Mouse (Mus musculus): ENCODE data around the gene Ncoa7. TPM values are rescaled to one million over a fixed set of nuclear protein-coding genes. Genes with fewer than 3 reads are reported as not detected.

Ncoa7 gene
- polyA plus RNA-seq, 1 experiment from 2014 or later = 22.7 TPM

GRCm38 (mm10) chr10:30733148-30733785 lies 69.9 kb downstream of the Ncoa7 start:
- no peak overlapping the region for H3K27ac ChIP-seq (replicated peaks)
- no peaks in the 10 kb centered on the region for H3K4me1 ChIP-seq
- WGBS = 53% methylated on average over 2 of the region's 2 CpGs
- H3K27me3 ChIP-seq (replicated peaks) = no peaks in the 10 kb centered on the region
- no peak for ATAC-seq (ENCODE audit: low FRiP score)
- no peak overlapping the region for H3K9ac ChIP-seq (replicated peaks)
- no peaks in the 10 kb centered on the region for H3K9me3 ChIP-seq (replicated peaks)
- H3K4me2 ChIP-seq = no peak overlapping the region
- H3K36me3 ChIP-seq = no peaks in the 10 kb centered on the region
- no peak overlapping the region for H3K4me3 ChIP-seq (replicated peaks)

- no peak overlapping the region for H3K27ac ChIP-seq (replicated peaks)
- H3K9ac ChIP-seq (replicated peaks) = no peak overlapping the region
- H3K9me3 ChIP-seq (replicated peaks) = no peaks in the 10 kb centered on the region
- 90% methylated on average over 3 of the region's 3 CpGs for WGBS
- no peaks in the 10 kb centered on the region for H3K4me1 ChIP-seq
- H3K27me3 ChIP-seq (replicated peaks) = no peaks in the 10 kb centered on the region
- H3K4me3 ChIP-seq (replicated peaks) = no peak overlapping the region
- H3K36me3 ChIP-seq = no peaks in the 10 kb centered on the region
- ATAC-seq (ENCODE audit: low FRiP score) = no peak
- H3K4me2 ChIP-seq = no peak overlapping the region
These were observed 71.7 kb downstream of the Ncoa7 start for GRCm38 (mm10) chr10:30731321-30731914.

GRCm38 (mm10) chr10:30730791-30731190 lies 72.3 kb downstream of the Ncoa7 start:
- 86% methylated on average over 1 of the region's 1 CpGs for WGBS
- no peak for ATAC-seq (ENCODE audit: low FRiP score)

GRCm38 (mm10) chr10:30729157-30730096 lies 73.7 kb downstream of the Ncoa7 start:
- H3K9me3 ChIP-seq (replicated peaks) = no peaks in the 10 kb centered on the region
- H3K27ac ChIP-seq (replicated peaks) = no peak overlapping the region
- ATAC-seq (ENCODE audit: low FRiP score) = no peak
- H3K36me3 ChIP-seq = no peaks in the 10 kb centered on the region
- H3K4me2 ChIP-seq = no peak overlapping the region
- no peak overlapping the region for H3K4me3 ChIP-seq (replicated peaks)
- H3K4me1 ChIP-seq = no peaks in the 10 kb centered on the region
- H3K27me3 ChIP-seq (replicated peaks) = no peaks in the 10 kb centered on the region
- no peak overlapping the region for H3K9ac ChIP-seq (replicated peaks)
- WGBS = 91% methylated on average over 5 of the region's 5 CpGs

More at GRCm38 (mm10) chr10:30730791-30731190, 72.3 kb downstream of the Ncoa7 start:
- H3K4me2 ChIP-seq = no peak overlapping the region
- H3K36me3 ChIP-seq = no peaks in the 10 kb centered on the region
- H3K4me3 ChIP-seq (replicated peaks) = no peak overlapping the region
- no peaks in the 10 kb centered on the region for H3K9me3 ChIP-seq (replicated peaks)
- no peak overlapping the region for H3K27ac ChIP-seq (replicated peaks)
- no peak overlapping the region for H3K9ac ChIP-seq (replicated peaks)
- H3K27me3 ChIP-seq (replicated peaks) = no peaks in the 10 kb centered on the region
- no peaks in the 10 kb centered on the region for H3K4me1 ChIP-seq

- WGBS = 100% methylated on average over 1 of the region's 1 CpGs
- Histone ChIP-seq H3K9ac (replicated peaks) (no peak overlapping the region), H3K4me1 (no peaks in the 10 kb centered on the region), H3K4me3 (replicated peaks) (no peak overlapping the region), H3K9me3 (replicated peaks) (no peaks in the 10 kb centered on the region), H3K27me3 (replicated peaks) (no peaks in the 10 kb centered on the region), H3K36me3 (0 out of 2 replicates have a peak, but pooled peaks cover 7% of the 10 kb centered on the region), H3K4me2 (no peak overlapping the region), H3K27ac (replicated peaks) (no peak overlapping the region)
- ATAC-seq (ENCODE audit: low FRiP score) = no peak
These were observed 80.1 kb downstream of the Ncoa7 start for GRCm38 (mm10) chr10:30723014-30723413.

GRCm38 (mm10) chr10:30720556-30720955 lies 82.6 kb downstream of the Ncoa7 start:
- Histone ChIP-seq H3K9me3 (replicated peaks) (no peaks in the 10 kb centered on the region), H3K4me2 (no peak overlapping the region), H3K4me1 (no peaks in the 10 kb centered on the region), H3K27me3 (replicated peaks) (no peaks in the 10 kb centered on the region), H3K9ac (replicated peaks) (no peak overlapping the region), H3K4me3 (replicated peaks) (no peak overlapping the region), H3K36me3 (0 out of 2 replicates have a peak, but pooled peaks cover 7% of the 10 kb centered on the region), H3K27ac (replicated peaks) (no peak overlapping the region)
- ATAC-seq (ENCODE audit: low FRiP score) = no peak
- 90% methylated on average over 3 of the region's 3 CpGs for WGBS

- no peak overlapping the region for H3K9ac ChIP-seq (replicated peaks)
- H3K9me3 ChIP-seq (replicated peaks) = no peaks in the 10 kb centered on the region
- no peaks in the 10 kb centered on the region for H3K27me3 ChIP-seq (replicated peaks)
- ATAC-seq (ENCODE audit: low FRiP score) = no peak
- no peak overlapping the region for H3K4me2 ChIP-seq
- no peaks in the 10 kb centered on the region for H3K4me1 ChIP-seq
- H3K27ac ChIP-seq (replicated peaks) = no peak overlapping the region
- WGBS = 78% methylated on average over 1 of the region's 1 CpGs
- no peak overlapping the region for H3K4me3 ChIP-seq (replicated peaks)
- 0 out of 2 replicates have a peak, but pooled peaks cover 7% of the 10 kb centered on the region for H3K36me3 ChIP-seq
These were observed 83.2 kb downstream of the Ncoa7 start for GRCm38 (mm10) chr10:30719947-30720346.

- Histone ChIP-seq H3K36me3 (0 out of 2 replicates have a peak, but pooled peaks cover 7% of the 10 kb centered on the region), H3K4me1 (no peaks in the 10 kb centered on the region), H3K4me2 (no peak overlapping the region), H3K9me3 (replicated peaks) (no peaks in the 10 kb centered on the region), H3K4me3 (replicated peaks) (no peak overlapping the region), H3K27ac (replicated peaks) (no peak overlapping the region), H3K27me3 (replicated peaks) (no peaks in the 10 kb centered on the region), H3K9ac (replicated peaks) (no peak overlapping the region)
- ATAC-seq (ENCODE audit: low FRiP score) = peak; percentile 55; the same call in 1 of the 2 replicates
- WGBS = 24% methylated on average over 4 of the region's 4 CpGs
These were observed 84.3 kb downstream of the Ncoa7 start for GRCm38 (mm10) chr10:30718703-30719340.

- Histone ChIP-seq H3K9ac (replicated peaks) (no peak overlapping the region), H3K4me1 (no peaks in the 10 kb centered on the region), H3K9me3 (replicated peaks) (no peaks in the 10 kb centered on the region), H3K27ac (replicated peaks) (no peak overlapping the region), H3K4me3 (replicated peaks) (no peak overlapping the region), H3K4me2 (no peak overlapping the region), H3K36me3 (0 out of 2 replicates have a peak, but pooled peaks cover 7% of the 10 kb centered on the region), H3K27me3 (replicated peaks) (no peaks in the 10 kb centered on the region)
- ATAC-seq (ENCODE audit: low FRiP score) = no peak
These were observed 87.0 kb downstream of the Ncoa7 start for GRCm38 (mm10) chr10:30716171-30716570.

- Histone ChIP-seq H3K4me1 (no peaks in the 10 kb centered on the region), H3K9me3 (replicated peaks) (no peaks in the 10 kb centered on the region), H3K9ac (replicated peaks) (no peak overlapping the region), H3K36me3 (no peaks in the 10 kb centered on the region), H3K27ac (replicated peaks) (no peak overlapping the region), H3K4me3 (replicated peaks) (no peak overlapping the region), H3K4me2 (no peak overlapping the region), H3K27me3 (replicated peaks) (no peaks in the 10 kb centered on the region)
- 85% methylated on average over 1 of the region's 1 CpGs for WGBS
- ATAC-seq (ENCODE audit: low FRiP score) = no peak
These were observed 90.6 kb downstream of the Ncoa7 start for GRCm38 (mm10) chr10:30712540-30712939.

- Histone ChIP-seq H3K4me1 (no peaks in the 10 kb centered on the region), H3K27me3 (replicated peaks) (no peaks in the 10 kb centered on the region), H3K9me3 (replicated peaks) (no peaks in the 10 kb centered on the region), H3K9ac (replicated peaks) (no peak overlapping the region), H3K36me3 (no peaks in the 10 kb centered on the region), H3K4me2 (no peak overlapping the region), H3K27ac (replicated peaks) (no peak overlapping the region), H3K4me3 (replicated peaks) (no peak overlapping the region)
- no peak for ATAC-seq (ENCODE audit: low FRiP score)
- WGBS = 86% methylated on average over 7 of the region's 7 CpGs
These were observed 93.2 kb downstream of the Ncoa7 start for GRCm38 (mm10) chr10:30709846-30710403.
